Mouse (Mus musculus) megakaryocyte-erythroid progenitor cell, adult 5-6 weeks (primary cell): ENCODE measurements around the gene Trove2. TPM values are rescaled to one million over a fixed set of nuclear protein-coding genes. Genes with fewer than 3 reads are reported as not detected.
"Not testable (repeated sequence)": the region's sequence is repeated elsewhere in the genome, so short reads cannot be mapped to it uniquely, and the experiment has no call there.

Experiments used
- ATAC-seq: replicated peaks from 2 replicates; pipeline ENCODE4 v1.8.0; 2016; ENCODE audit warnings: mild to moderate bottlenecking, inconsistent platforms; ENCODE audit not compliant: severe bottlenecking, poor library complexity, low FRiP score, low TSS enrichment
- total RNA-seq, 2 experiments: library from RNA; stranded (forward) in 1 of 2; stranded (reverse) in 1 of 2; fragments of 200-1000, 215-1000 nt in 1 of 2; fragments of >200 nt in 1 of 2; fragmentation: Nextera tagmentation in 1 of 2; gene quantifications; 2 replicates each; pipeline ENCODE4 v1.2.3; 2014 to 2017

The Trove2 gene
- total RNA-seq, 2 experiments from 2014 or later = 0.85 to 1.7 TPM

DNA sequence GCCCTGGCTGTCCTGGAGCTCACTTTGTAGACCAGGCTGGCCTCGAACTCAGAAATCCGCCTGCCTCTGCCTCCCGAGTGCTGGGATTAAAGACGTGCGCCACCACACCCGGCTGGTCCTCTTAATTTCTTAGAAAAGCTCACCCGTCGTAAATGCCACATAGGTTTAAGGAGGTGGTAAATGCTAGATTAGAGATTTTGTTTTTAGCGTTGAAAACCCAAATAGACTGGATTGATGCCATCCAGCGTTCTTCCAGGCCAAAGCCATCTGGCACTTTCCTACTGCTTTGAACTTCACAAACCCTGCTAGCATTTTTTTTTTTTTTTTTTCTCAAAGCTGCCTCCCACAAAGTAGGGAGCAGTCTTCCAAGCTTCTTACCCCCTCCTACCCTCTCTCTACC is 36.3 kb downstream of the Trove2 start:
- ATAC-seq = no peak

DNA sequence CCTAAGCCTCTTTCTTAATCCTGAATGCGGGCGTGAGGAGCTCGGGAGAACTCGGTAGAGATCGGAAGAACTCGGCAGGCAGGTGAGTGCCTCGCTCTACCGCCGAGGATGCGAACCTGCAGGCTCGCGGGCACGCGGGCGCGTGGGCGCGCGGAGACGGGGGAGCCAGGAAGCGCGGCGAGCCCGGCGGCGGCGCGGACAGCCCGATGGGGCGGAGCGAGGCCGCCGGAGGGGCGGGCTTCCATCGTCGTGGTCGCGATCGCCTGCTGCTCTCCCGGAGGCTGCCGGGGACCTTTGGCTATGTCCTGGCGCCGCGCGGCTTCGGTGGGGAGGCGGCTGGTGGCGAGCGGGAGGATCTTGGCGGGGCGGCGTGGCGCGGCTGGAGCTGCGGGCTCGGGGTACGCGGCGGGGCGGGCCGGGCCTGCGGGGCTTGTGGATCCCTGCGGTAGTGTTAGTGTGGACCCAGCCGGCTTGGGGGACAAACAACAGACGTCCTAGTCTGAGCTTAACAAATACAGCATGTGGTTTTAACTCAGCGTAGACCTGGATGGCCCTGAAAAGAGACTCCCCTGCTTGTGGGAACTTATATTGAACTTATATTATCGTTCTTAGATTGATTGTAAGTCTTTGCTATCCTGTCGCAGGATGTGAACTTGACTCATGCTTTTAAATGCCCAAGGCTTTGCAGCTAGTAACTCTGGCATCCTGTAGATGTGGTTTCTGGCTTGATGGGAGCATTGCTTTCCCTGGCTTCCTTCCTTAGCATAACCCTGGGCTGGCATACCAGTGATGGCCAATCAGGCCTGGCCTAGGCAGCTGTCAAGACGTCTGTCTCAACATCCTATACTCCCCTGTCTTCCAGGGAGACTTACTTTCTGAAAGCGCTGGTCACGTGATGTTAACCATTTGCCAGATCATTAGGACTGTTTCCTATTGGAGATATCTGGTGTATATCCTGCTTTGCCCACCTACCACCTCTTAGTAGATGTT is 37.2 kb downstream of the Trove2 start:
- ATAC-seq = peak; percentile 76

DNA sequence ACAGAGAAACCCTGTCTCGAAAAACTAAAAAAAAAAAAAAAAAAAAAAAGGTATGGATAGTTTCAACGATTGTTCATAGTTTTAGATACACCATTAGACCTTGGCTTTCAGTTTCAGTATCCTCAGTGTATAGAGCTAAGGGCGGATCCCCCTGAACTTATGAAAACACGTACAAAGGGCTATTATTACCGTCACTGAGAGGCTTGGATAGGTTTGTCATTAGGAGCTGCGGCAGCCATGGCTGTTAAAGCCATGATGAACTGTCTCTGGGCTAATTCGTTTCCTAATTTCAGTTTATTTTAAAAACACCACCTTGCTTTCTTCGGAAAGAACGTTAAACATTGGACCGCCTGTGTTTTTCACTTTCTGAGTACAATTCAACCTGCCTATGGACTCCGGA is 38.1 kb downstream of the Trove2 start:
- peak; percentile 51 for ATAC-seq

DNA sequence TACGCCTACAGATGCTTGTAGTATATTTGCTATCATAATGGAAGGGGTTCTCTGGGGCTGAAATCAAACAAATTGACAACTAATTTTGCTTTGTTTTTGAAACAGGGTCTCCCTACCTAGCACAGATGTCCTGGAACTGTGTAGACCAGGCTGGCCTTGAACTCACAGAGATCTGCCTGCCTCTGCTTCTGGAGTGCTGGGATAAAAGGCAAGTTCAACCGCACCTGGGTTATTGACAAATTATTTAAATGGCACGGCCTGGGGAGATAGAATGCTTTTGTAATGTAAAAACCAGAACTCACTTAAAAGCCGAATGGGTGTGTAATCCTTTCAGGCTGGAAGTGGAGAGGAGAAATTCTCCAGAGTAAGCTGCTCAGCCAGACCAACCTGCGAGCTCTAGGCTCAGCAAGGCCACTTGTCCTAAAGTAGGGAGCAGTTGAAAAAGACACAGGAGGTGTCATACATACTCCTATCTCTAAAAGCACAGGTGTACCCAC is 42.9 kb downstream of the Trove2 start:
- ATAC-seq = no peak

DNA sequence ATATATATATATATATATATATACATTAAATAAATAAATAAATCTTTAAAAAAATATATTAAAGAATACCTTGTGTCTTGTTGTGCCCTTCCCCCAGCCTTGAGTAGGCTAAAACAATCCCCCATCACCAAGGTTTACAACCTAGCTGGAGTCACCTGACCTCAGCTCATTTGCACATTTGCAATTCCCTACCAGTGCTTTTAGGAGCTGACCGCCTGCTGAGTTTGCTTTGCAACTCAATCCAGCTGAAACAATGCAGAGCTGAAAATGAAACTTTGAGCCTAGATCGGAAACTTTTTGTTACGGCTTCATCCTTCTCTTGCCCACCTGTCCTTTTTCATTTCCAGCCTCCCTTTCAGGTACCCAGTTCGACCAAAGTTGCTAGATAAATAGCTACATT is 45.2 kb downstream of the Trove2 start:
- ATAC-seq = no peak

DNA sequence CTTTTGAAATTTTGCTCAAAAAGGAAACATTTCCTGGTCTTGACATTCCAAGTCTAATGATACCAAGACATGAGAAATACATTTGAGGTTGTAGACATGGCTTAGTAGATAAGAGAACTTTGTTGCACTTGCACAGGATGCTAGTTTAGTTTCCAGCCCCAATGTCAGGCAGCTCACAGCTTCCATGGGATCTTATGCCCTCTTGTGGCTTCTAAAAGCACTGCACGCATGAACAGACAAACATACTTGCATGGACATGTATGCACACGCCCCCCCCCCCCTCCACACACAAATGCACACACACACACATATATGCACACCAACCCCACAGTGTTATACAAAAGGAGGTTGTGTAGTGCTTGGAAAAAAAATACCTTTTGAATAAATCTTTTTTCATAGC is 46.0 kb downstream of the Trove2 start:
- ATAC-seq = peak; percentile 95

DNA sequence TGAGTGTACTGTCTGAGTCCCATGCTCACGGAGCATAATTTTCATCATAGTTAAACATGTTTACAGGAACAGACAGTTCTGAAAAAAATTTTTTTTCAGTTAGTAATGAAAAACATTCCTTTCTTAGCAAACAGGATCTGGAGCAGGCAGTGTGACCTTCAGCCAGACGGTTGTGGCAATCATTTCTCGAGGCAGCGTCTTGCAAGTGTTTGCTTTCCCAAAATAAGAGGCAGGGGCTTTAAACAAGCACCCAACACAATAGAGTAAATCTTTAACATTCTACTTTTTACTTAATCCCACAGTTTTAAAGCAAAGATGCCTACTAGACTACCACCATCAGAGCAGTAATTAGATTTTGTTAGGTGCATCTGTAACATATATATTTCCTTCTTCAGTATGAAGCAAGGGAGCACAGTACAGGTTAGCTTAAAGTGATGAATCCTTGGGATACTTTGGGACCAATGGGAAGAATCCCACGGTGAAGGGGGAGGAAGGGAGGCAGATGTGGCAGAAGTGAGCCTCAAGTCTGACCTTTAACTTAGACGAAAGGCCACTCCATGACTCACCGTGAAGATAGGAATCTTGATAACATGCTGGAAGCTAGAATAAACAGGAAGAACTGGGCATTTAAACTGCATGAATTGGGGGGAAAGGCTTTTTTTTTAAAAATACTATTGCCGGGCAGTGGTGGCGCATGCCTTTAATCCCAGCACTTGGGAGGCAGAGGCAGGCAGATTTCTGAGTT is 49.0 kb downstream of the Trove2 start:
- ATAC-seq = no peak

DNA sequence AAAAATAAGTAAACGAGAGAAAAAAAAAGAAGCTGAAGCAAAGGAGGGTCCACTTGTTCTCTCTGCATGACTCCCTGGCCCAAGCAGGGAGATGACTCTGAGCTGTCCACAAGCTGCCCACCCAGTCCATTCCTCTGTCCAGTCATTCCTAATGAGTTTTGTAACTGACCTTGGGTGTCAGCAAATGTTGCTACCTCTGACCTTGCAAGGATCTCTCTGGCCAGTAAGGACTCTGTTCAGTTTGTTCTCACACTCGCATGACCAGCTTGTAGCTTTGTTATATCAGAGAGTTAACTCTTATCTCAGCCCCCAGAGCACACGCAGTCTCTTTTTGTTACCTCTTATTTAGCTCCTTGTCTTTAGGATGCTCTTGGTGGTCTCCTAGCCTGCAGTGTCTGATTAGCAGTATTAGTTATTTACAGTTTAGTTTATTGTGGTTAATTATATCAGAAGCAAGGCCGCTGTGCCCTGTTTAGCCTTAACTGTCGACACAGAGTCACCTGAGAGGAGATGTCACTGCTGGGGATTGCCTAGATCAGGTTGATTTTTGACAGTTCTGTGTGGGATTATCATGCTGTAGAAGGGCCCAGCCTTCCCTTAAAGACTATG is 52.3 kb downstream of the Trove2 start:
- ATAC-seq = peak; percentile 94

DNA sequence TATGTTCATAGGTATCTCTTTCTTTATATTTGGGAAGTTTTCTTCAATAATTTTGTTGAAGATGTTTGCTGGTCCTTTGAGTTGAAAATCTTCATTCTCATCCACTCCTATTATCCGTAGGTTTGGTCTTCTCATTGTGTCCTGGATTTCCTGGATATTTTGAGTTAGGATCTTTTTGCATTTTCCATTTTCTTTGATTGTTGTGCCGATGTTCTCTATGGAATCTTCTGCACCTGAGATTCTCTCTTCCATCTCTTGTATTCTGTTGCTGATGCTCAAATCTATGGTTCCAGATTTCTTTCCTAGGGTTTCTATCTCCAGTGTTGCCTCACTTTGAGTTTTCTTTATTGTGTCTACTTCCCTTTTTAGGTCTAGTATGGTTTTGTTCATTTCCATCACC is 60.8 kb downstream of the Trove2 start, which contains the start of gene Glrx2:
Glrx2 (plus strand) TSS at position 301 of the 400 bp plus-strand sequence.
- ATAC-seq = not testable (repeated sequence)

DNA sequence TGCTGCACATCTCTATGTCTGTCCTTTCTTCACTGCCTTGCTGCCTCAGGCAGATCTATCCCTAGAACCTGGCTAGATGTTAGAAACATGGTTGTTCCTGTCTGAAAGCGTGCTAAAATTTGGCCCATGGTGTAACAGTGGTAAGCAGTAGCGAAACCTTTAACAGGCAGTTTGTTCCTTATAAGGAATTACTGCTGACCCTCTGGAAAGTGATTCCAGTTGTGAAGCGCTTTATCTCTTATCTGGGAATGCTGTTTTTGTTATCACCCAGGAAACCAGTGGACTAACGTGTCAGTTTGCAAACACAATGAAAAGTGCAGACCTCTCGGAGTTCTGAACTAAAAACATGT is 66.3 kb downstream of the Trove2 start:
- peak; percentile 22; the same call in 1 of the 2 replicates for ATAC-seq

DNA sequence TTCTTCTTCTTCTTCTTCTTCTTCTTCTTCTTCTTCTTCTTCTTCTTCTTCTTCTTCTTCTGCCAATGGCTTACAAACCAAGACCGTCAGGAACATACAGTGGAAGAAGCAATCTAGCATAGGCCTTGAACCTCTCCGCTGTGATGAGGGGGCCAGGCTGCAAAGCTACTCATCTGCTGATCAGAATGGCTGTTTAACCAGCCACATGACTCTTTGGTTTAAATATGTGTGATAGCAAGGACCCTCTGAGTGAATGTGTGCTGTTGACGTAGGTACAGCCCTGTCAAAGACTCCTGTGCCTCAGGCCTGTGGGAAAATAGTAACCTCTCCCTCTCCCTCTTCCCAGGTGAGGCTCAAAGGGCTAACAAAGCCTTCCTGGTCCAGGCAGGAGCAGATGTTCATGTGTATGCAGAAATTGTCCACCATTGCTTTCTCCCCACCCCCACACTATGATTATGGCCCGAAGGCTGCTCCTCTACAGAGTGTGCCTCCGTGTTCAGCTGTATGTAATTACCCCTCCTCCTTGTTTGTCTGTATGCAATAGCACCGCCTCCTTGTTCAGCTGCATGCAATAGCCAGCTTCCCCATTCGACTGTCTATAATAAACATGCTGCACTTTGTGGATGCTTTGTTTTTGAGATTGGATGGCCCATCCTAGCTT is 66.8 kb downstream of the Trove2 start:
- peak; percentile 77 for ATAC-seq

DNA sequence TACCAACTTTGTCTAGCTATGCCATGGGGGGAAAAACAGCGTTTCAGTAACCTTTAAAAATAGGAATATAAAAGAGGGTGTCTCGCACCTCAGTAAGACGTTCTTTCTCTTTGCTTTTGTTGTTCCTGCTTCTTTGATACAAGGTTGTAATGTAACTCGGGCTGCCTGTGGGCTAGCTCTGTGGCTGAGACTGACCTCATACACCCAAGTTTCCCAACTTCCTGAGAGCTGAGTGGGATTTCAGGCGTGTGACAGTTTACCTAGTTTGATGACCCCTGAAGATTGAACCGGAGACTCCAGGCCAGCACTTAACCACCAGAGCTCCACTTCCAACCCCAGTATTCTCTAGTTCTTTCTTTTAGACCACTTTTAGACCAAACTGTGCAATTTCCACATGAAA is 68.5 kb downstream of the Trove2 start:
- no peak for ATAC-seq

DNA sequence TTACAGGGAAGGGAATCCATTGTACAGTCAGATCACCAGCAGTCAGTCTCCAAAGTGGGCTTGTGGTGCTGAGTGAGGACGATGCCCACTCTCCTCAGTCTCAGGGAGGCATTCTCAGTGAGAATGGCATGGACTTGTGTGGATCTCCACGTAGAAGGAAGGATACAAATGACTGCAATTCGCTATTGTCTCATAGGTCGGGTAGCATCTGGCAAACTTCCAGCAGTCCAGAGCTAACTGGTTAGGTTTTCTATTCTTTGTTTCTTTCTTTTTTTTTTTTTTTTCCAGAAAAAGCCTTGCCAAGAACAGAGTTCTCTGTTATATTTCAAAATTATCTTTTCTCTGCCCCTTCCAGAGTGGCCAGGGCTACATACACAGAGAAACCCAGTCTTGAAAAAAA is 69.9 kb downstream of the Trove2 start:
- no peak for ATAC-seq

DNA sequence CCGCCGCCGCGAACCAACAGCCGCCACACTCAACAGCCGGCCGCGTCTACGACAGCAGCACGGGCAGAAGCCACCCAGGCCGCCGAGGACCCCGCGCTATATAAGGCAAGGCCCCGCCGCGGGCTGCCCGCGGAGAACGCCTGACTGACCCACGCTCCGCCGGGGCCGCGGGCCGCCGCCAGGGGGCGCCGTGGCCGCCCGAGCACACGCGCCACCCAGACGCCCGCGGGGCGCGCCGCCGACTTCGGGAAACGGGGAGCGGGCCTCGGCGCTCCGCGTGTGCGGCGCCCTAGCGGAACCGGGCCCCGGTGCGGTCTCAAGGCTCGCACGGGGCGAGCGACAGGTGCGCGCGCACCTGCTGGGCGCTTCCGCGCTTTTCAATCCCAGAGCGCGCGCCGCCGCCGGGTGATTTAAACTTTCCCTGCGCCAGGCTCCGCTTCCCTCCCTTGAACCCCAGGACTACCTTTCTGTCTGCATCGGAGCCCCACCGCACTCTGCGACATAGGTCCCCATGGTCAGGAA is 74.1 kb downstream of the Trove2 start, which contains the start of gene Cdc73:
Cdc73 (minus strand) TSS at position 153 of the 522 bp plus-strand sequence.
- ATAC-seq = peak; percentile 90

DNA sequence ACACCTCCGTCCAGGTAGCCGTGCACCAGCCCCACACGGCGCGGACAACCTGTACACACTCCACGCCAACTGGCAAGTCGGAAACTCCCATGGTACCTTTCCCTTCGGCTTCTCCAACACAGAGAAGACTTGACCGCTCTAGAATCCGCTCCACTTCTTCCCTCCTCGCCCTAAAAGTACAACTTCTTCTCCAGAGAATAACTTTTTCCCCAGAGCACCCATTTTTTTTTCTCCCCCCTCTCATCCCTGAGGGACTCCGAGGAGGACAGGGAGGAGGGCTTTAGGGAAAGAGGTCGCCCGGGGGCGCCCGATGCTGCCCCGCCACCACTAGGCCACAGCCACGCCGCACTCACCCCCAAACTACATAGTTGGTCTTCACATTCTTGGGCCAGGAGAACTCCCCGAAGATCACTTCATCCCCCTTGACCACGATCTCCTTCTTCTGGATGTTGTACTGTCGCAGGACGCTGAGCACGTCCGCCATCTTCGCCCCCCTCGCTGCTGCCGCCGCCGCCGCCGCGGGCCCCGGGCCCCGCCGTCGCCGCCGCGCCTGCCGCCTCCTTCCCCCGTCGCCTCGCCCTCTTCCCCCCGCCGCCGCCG is 74.6 kb downstream of the Trove2 start:
- peak; percentile 51 for ATAC-seq

DNA sequence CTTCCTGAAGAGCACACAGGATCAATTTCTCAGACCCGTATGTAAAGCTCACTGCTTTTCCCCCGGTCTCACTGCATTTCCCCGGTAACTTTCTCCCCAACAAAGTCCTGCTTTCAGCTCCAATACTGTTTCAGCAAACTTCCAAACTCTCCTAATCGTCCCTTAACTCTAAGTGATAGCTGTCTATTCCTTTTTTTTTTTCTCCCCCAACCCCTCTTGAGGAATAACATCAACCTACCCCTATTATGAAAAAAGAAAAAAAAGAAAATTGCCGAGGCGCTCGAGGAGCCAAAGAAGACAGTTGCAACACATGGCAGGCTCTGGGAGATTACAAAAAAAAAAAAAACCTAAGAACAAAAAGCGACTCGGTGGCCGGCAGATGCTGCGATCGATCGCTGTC is 75.1 kb downstream of the Trove2 start:
- ATAC-seq = no peak
